Mouse (Mus musculus): Measurements from ENCODE around the gene 9230112D13Rik.

GRCm38 (mm10) chr14:34489928-34490327 is 32.7 kb downstream of the 9230112D13Rik start:
- TF ChIP-seq CTCF (IDR thresholded peaks at IDR 0.05; ENCODE audit: extremely low read depth, insufficient read depth, low read length): no peak
- no peak for TF ChIP-seq POLR2A (IDR thresholded peaks at IDR 0.05; ENCODE audit: extremely low read depth, insufficient read depth, low read length)
